Mouse (Mus musculus): ENCODE measurements around the gene Fndc11.
"Not testable (repeated sequence)": the region's sequence is repeated elsewhere in the genome, so short reads cannot be mapped to it uniquely, and the experiment has no call there.

Fndc11 gene

GRCm38 (mm10) chr2:181219538-181220216 lies at the start of gene Fndc11:
Gene Fndc11, plus strand, starts transcription at chr2:181220013.
- peak; percentile 53 to 58 for DNase-seq

DNA sequence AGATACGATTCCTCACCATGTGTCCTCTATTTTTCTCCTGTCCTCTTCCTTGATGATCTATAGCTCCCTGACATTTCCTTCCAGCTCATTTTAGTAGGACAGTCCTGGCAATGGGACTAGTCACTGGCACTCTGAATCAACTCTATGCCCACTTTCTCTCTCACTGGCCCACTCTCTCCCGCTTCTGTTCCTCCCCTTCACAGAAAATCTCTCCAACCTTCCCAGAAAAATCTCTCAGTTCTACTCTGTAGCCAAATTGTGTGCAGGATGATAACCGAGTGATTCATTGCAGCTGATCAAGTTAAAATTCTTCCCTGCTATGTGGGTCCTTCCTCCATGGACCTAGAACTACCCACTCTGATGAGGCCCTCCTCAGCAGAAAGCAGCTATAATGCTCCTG lies 45.2 kb upstream of the Fndc11 start:
- no peak for DNase-seq

DNA sequence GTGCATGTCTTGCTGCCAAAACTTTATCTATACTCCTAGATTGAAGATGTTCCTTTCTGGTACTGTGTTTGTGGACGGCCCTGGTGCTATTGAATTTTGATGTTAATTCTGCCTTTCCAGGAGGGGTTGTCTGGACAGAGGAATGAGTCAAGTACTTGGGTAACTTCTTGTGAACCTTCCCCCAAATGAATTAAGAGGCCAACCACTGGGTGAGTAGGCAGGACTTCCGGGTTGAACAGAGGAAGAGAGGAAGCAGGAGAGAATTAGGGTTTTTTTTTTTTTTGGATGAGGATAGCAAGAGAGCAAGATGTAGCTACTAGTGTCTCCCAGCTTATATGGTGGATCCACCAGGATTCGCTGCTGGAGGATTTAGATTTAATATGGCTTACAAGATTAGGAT lies 41.8 kb upstream of the Fndc11 start:
- no peak for DNase-seq

- DNase-seq: no peak
Measured at GRCm38 (mm10) chr2:181178471-181178870, 41.3 kb upstream of the Fndc11 start.

DNA sequence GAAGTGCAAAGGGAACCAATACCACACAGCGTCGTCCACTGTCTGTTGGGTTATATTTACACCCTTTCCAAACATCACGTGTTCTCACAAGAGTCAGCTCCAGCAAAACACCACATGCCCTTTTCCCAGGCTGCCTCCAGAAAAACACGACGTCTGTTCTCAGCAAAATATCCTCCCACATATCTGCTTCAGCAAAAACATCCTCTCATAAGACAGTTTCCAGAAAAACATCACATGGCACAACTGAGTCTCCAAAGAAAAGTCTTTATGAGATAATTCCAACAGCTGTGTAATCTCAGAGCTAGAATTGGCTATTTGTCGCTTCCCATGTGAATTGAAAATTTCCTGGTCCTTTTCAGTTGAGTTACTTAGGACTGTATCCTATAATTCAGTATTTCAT lies 38.9 kb upstream of the Fndc11 start:
- no peak for DNase-seq

DNA sequence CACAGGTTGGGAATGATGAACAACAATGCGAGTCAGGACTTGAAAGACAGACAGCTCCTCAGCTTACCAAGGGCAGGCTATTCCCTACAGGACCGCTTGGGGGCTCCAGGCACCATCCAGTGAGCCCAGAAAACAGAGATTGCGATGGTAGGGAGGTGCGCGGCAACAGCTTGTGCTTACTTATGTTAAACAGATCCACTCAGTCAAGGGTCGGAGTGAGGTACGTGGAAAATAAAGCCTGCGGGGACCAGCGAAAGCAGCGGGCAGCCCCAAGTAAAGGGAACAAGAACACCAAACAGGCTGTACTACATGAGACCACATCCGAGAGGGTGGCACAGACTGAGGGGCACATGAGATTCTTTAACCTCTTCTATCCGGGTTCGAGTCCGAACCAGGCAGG lies 33.2 kb upstream of the Fndc11 start:
- DNase-seq: peak; percentile 91 to 93

GRCm38 (mm10) chr2:181187121-181188000 lies 32.5 kb upstream of the Fndc11 start, which contains the start of gene Ppdpf:
Gene Ppdpf, plus strand, starts transcription at chr2:181187247.
- DNase-seq: peak; percentile 80 to 84

DNA sequence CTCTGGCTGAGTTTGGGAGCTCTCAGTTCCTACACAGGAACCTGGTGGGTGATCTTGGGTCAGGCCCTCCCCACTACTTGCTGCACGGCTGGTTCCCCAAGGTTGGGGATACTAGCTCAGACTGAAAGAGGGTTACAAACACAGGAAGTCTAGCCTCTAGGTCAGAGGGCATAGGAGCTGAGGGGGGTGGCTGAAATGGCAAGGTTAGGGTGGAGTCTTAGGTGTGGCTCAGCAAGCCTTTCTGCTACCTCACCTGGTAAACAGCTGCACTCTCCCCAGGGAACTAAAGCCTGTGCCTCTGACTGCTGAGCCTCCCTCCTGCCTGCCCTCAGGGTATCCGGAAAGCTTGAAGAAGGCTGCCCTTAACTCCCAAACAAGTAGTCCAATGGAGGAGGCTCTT lies 31.1 kb upstream of the Fndc11 start:
- no peak for DNase-seq

GRCm38 (mm10) chr2:181189321-181189720 lies 30.5 kb upstream of the Fndc11 start:
- no peak for DNase-seq

DNA sequence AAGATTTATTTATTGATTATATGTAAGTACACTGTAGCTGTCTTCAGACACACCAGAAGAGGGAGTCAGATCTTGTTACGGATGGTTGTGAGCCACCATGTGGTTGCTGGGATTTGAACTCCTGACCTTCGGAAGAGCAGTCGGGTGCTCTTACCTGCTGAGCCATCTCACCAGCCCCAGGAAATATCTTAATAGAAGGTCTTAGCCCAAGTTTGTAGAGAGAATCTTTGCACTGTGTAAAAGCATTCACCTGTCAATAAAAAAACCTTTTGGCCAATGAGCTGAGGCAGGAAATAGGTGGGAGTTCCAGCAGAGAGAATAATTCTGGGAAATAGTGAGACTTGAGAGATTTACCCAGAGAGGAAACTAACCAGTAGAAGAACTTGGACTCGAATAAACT lies 28.4 kb upstream of the Fndc11 start:
- DNase-seq: not testable (repeated sequence)

- DNase-seq: no peak
Measured at GRCm38 (mm10) chr2:181191936-181192335, 27.9 kb upstream of the Fndc11 start.

DNA sequence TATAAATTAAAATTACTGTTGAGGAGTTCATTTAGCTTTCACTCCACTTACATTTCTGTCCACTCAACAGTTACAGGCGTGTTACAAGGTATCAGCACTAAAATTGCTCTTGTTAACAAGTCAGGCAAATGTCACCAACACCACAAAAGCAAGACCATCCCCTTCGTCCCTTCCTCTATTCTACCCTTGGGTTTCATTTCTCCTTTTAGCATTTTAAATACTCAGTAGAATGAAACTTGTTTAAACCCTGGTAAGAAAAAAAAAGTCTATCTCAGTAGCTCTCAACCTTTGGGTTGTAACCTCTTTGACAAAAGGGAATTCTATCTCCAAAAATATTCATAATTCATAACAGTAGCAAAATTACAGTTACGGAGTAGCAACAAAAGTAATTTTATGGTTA lies 26.8 kb upstream of the Fndc11 start:
- no peak for DNase-seq

GRCm38 (mm10) chr2:181196628-181197300 lies 23.0 kb upstream of the Fndc11 start:
- no peak for DNase-seq

- DNase-seq: no peak
Measured at GRCm38 (mm10) chr2:181201606-181202005, 18.2 kb upstream of the Fndc11 start.

DNA sequence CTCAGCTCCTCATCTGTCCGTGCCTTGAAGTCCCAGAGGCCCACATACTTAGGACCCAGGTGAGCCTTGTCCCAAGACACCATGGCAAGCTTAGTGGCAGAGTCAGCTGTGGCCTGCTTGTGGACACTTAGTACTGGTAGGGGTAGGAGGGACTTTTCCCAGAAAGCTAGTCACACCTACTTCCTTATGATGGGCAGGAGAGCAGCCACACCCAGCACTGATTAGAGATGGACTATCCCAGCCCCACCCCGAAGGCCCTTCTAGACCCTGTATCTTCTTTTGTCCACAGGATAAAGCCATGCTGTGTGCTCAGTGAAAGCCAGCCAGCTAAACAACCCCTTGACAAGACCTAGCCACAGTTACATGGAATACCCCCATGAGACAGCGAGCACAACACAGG lies 17.4 kb upstream of the Fndc11 start, which contains the start of gene Ptk6:
Gene Ptk6 (minus strand): TSS at position 368 of the 400 bp plus-strand sequence.
- DNase-seq: no peak

DNA sequence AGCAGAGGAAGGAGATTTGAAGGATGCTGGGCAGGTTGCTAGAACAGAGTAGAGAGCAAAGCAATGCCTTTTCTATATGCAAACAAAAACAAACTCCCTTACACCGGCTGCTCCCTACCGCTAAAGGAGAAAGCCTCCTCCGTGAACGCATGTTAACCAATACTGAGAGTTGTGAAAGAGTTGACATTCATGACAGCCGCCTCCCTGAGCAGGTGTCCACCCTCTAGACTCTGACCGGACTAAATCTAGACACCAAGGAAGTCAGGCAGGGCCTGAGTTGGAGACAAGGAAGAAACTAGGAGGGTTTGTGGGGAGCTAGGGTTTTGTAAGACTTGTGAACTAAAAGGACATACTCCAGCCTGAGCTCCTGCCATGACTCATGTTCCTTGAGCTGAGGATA lies 16.9 kb upstream of the Fndc11 start:
- DNase-seq: no peak

DNA sequence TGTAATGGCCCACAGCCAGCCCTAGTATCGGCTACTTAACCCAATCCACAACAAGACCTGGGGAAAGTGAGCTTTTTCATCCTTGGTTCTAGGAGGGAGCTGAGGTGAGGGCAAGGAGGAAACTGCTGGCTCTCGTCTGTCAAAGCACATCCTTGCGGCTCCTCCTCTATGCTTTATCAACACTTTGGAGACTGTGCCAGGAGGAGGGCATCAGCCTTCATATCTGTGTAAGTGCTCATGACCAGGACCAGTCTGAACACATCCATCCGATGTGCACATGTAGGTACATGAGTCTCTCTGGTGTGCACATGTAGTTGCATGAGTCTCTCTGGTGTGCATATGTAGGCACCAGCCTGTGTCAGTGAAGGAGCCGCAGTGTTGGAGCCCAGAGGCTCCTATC lies 14.1 kb upstream of the Fndc11 start:
- no peak for DNase-seq

GRCm38 (mm10) chr2:181206118-181206517 lies 13.7 kb upstream of the Fndc11 start:
- DNase-seq: no peak

DNA sequence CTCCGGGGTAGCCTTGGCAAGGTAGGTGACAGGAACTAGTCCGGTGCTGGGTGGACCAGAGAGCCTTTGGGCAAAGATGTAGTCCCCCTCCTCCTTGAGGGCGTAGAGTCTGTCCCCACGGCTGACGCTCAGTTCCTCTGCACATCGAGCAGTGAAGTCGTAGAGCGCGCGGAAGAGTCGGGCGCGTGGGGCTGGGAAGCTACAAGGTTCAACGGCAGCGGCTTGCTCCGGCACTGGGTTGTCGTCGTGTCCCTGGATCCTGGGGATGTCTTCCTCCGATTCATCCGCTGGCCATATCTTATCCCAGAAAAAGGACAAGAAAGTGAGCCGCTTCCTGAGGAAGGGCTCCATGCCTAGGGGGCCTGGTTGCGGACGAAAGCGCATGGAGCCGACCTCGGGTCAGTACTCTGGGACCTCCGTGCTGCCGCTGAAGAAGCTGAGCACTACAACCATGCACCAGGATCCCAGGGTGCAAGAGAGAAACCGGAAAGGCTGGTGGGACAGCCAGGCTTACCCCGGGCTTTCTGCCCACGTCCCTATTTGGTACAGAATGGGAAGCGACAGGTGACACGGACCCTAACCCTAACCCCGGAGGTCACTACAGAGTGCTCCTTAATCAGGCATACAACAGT lies 7.3 kb upstream of the Fndc11 start:
- no peak for DNase-seq

- DNase-seq: no peak
Measured at GRCm38 (mm10) chr2:181213021-181213445, 6.8 kb upstream of the Fndc11 start, which contains the start of gene Srms. Gene Srms, minus strand, starts transcription at chr2:181213185.

GRCm38 (mm10) chr2:181216037-181216436 lies 3.8 kb upstream of the Fndc11 start:
- no peak for DNase-seq

GRCm38 (mm10) chr2:181218881-181219485 lies 830 bp upstream of the Fndc11 start:
- DNase-seq: no peak

Measured in cerebellum, postnatal 36 days (tissue).